Mouse (Mus musculus): ENCODE measurements around the gene Cebpa. TPM values are rescaled to one million over a fixed set of nuclear protein-coding genes. Genes with fewer than 3 reads are reported as not detected.

The Cebpa gene
- polyA plus RNA-seq, 1 experiment from 2014 or later = 2.7 TPM

- no peak overlapping the region for H3K4me3 ChIP-seq
- peaks cover 25% of the 10 kb centered on the region for H3K27me3 ChIP-seq (ENCODE audit: insufficient read depth, poor library complexity, severe bottlenecking)
- no peaks in the 10 kb centered on the region; the same call in 1 of the 2 replicates for H3K9me3 ChIP-seq
- H3K4me1 ChIP-seq = 0 out of 2 replicates have a peak, but pooled peaks cover 2% of the 10 kb centered on the region
- 68% methylated on average over 6 of the region's 6 CpGs for whole genome bisulfite sequencing
- H3K27ac ChIP-seq = no peak overlapping the region
- H3K36me3 ChIP-seq = no peaks in the 10 kb centered on the region
- DNase-seq (ENCODE audit: low spot score) = no peak
Observed at GRCm38 (mm10) chr7:35162443-35162842, 43.4 kb downstream of the Cebpa start.

- no peak for DNase-seq (ENCODE audit: low spot score)
- Histone ChIP-seq H3K27ac (no peak overlapping the region), H3K4me3 (no peak overlapping the region), H3K9me3 (no peaks in the 10 kb centered on the region; the same call in 1 of the 2 replicates), H3K27me3 (ENCODE audit: insufficient read depth, poor library complexity, severe bottlenecking) (peaks cover 35% of the 10 kb centered on the region), H3K4me1 (0 out of 2 replicates have a peak, but pooled peaks cover 2% of the 10 kb centered on the region), H3K36me3 (no peaks in the 10 kb centered on the region)
- 59% methylated on average over 7 of the region's 7 CpGs for WGBS
Observed at GRCm38 (mm10) chr7:35163600-35163999, 44.5 kb downstream of the Cebpa start.

GRCm38 (mm10) chr7:35164131-35164530 lies 45.0 kb downstream of the Cebpa start:
- 67% methylated on average over 6 of the region's 6 CpGs for WGBS

GRCm38 (mm10) chr7:35166988-35167387 lies 47.9 kb downstream of the Cebpa start:
- no peaks in the 10 kb centered on the region for H3K9me3 ChIP-seq
- peaks cover 57% of the 10 kb centered on the region for H3K27me3 ChIP-seq (ENCODE audit: insufficient read depth, poor library complexity, severe bottlenecking)
- no peaks in the 10 kb centered on the region for H3K36me3 ChIP-seq
- no peak overlapping the region for H3K27ac ChIP-seq
- H3K4me3 ChIP-seq = no peak overlapping the region
- peaks cover 3% of the 10 kb centered on the region; the same call in 1 of the 2 replicates for H3K4me1 ChIP-seq
- 80% methylated on average over 5 of the region's 5 CpGs for WGBS
- no peak for DNase-seq (ENCODE audit: low spot score)

More at GRCm38 (mm10) chr7:35164131-35164530, 45.0 kb downstream of the Cebpa start:
- Histone ChIP-seq H3K36me3 (no peaks in the 10 kb centered on the region), H3K27me3 (ENCODE audit: insufficient read depth, poor library complexity, severe bottlenecking) (peaks cover 40% of the 10 kb centered on the region), H3K9me3 (no peaks in the 10 kb centered on the region; the same call in 1 of the 2 replicates), H3K4me1 (0 out of 2 replicates have a peak, but pooled peaks cover 2% of the 10 kb centered on the region), H3K27ac (no peak overlapping the region), H3K4me3 (no peak overlapping the region)
- DNase-seq (ENCODE audit: low spot score) = no peak

- DNase-seq (ENCODE audit: low spot score) = no peak
- WGBS = 71% methylated on average over 2 of the region's 2 CpGs
- no peaks in the 10 kb centered on the region for H3K36me3 ChIP-seq
- H3K4me3 ChIP-seq = no peak overlapping the region
- peaks cover 66% of the 10 kb centered on the region for H3K27me3 ChIP-seq (ENCODE audit: insufficient read depth, poor library complexity, severe bottlenecking)
- H3K4me1 ChIP-seq = peaks cover 7% of the 10 kb centered on the region; the same call in 1 of the 2 replicates
- no peak overlapping the region for H3K27ac ChIP-seq
- H3K9me3 ChIP-seq = no peaks in the 10 kb centered on the region
Observed at GRCm38 (mm10) chr7:35167925-35168324, 48.8 kb downstream of the Cebpa start.

GRCm38 (mm10) chr7:35169341-35169740 lies 50.2 kb downstream of the Cebpa start:
- 15% methylated on average over 6 of the region's 6 CpGs for WGBS
- peaks cover 5% of the 10 kb centered on the region; the same call in 1 of the 2 replicates for H3K4me1 ChIP-seq
- no peaks in the 10 kb centered on the region for H3K36me3 ChIP-seq
- peaks cover 77% of the 10 kb centered on the region for H3K27me3 ChIP-seq (ENCODE audit: insufficient read depth, poor library complexity, severe bottlenecking)
- peak; percentile 86 for DNase-seq (ENCODE audit: low spot score)
- H3K4me3 ChIP-seq = no peak overlapping the region
- no peaks in the 10 kb centered on the region for H3K9me3 ChIP-seq
- H3K27ac ChIP-seq = no peak overlapping the region

Small RNA genes lying within 50 kb of the gene (microRNA-seq; reads per million reads assigned to microRNA genes)
- gene Gm25033 = not detected

Other genes with a start within 250 kb of the Cebpa start
- gene Pepd, start 206.9 kb upstream of the Cebpa start, polyA plus RNA-seq (2016; fragmentation: Nextera tagmentation; extraction: Ambion mirVana) = 60.8 and 64.5 TPM in 2 replicates
- gene Cebpg, start 62.7 kb upstream of the Cebpa start, polyA plus RNA-seq (2016; fragmentation: Nextera tagmentation; extraction: Ambion mirVana) = 17.5 and 29.3 TPM in 2 replicates
- gene Slc7a10, start 67.1 kb downstream of the Cebpa start, polyA plus RNA-seq (2016; fragmentation: Nextera tagmentation; extraction: Ambion mirVana) = 0.14 and 0.49 TPM in 2 replicates
- gene Lrp3, start 96.2 kb downstream of the Cebpa start, polyA plus RNA-seq (2016; fragmentation: Nextera tagmentation; extraction: Ambion mirVana) = 1.5 and 4.2 TPM in 2 replicates
- 12.5 and 15.3 TPM in 2 replicates for gene Gpatch1, start 199.1 kb downstream of the Cebpa start, polyA plus RNA-seq (2016; fragmentation: Nextera tagmentation; extraction: Ambion mirVana)
- 7.7 and 8.2 TPM in 2 replicates for gene Rhpn2, start 214.9 kb downstream of the Cebpa start, polyA plus RNA-seq (2016; fragmentation: Nextera tagmentation; extraction: Ambion mirVana)

Measured in heart, embryonic 10.5 days (tissue).